Mouse (Mus musculus) forebrain, postnatal 0 days (tissue): ENCODE data around the gene Ctnnd2. TPM values are rescaled to one million over a fixed set of nuclear protein-coding genes. Genes with fewer than 3 reads are reported as not detected.

Source experiments
- ATAC-seq: fragments of 200-750 bp; cut with Nextera tagmentation; 2 replicates; pipeline ENCODE4 v1.8.0; 2017; ENCODE audit warnings: mild to moderate bottlenecking, moderate library complexity
- DNase-seq: peaks from one replicate; pipeline ENCODE4 v3.0.0-alpha.2; 2015
- H3K27ac ChIP-seq: fragments of 300-500 bp; sonication (generic); 2 replicates; pipeline ENCODE4 v1.5.1; 2014; ENCODE audit warnings: low read depth, mild to moderate bottlenecking, antibody characterized with exemption, low read length, moderate library complexity, mixed read lengths
- H3K27me3 ChIP-seq: fragments of 300-500 bp; sonication (generic); 2 replicates; pipeline ENCODE4 v1.6.1; 2014; ENCODE audit warnings: mild to moderate bottlenecking, low read length, mixed read lengths; ENCODE audit not compliant: insufficient read depth
- H3K36me3 ChIP-seq: fragments of 300-500 bp; sonication (generic); 2 replicates; pipeline ENCODE4 v1.6.1; 2014; ENCODE audit warnings: mild to moderate bottlenecking, moderate library complexity; ENCODE audit not compliant: insufficient read depth
- H3K4me1 ChIP-seq: fragments of 300-500 bp; sonication (generic); 2 replicates; pipeline ENCODE4 v1.6.1; 2014; ENCODE audit warnings: antibody characterized with exemption; ENCODE audit not compliant: insufficient read depth
- H3K4me2 ChIP-seq: fragments of 300-500 bp; sonication (generic); 2 replicates; pipeline ENCODE4 v1.6.1; 2014; ENCODE audit warnings: low read depth, mild to moderate bottlenecking, moderate library complexity
- H3K4me3 ChIP-seq: fragments of 300-500 bp; sonication (generic); 2 replicates; pipeline ENCODE4 v1.5.1; 2014; ENCODE audit warnings: low read depth, low read length, mixed read lengths
- H3K9ac ChIP-seq: fragments of 300-500 bp; sonication (generic); 2 replicates; pipeline ENCODE4 v1.6.1; 2014; ENCODE audit warnings: mild to moderate bottlenecking
- H3K9me3 ChIP-seq: fragments of 300-500 bp; sonication (generic); 2 replicates; pipeline ENCODE4 v1.6.1; 2016; ENCODE audit warnings: low read length
- CTCF ChIP-seq: sonication (generic); IDR thresholded peaks from 2 replicates; pipeline ENCODE4 v1.5.1; 2016; ENCODE audit warnings: antibody characterized with exemption, control low read depth, low read depth
- WGBS: fragments of 180-500 bp; shearing (Covaris S2); extraction: QIAGEN DNeasy Blood & Tissue Kit; methylation state at CpG from one replicate; pipeline ENCODE4 v1.1.7; 2014; 5-methylcytosine and 5-hydroxymethylcytosine counted together
- polyA plus RNA-seq: library from polyadenylated mRNA; unstranded; fragments of >200 nt; fragmentation: Nextera tagmentation; extraction: Ambion mirVana; gene quantifications from 2 replicates; pipeline ENCODE4 v1.2.1, GENCODE M21; 2015
- total RNA-seq: library from RNA; depleted of rRNA; stranded (reverse); fragments of >200 nt; gene quantifications from 2 replicates; pipeline ENCODE4 v1.2.3, GENCODE M21; 2014

Ctnnd2 gene
- total and polyA plus RNA-seq, 2 experiments from 2014 or later = 73.6 to 130 TPM

- no peak overlapping the region for H3K4me2 ChIP-seq
- no peak overlapping the region for H3K4me3 ChIP-seq
- H3K9me3 ChIP-seq = no peaks in the 10 kb centered on the region
- DNase-seq (no peak), ATAC-seq (0 out of 2 replicates have a peak, but pooled peaks have one; percentile 27)
- no peak overlapping the region for H3K27ac ChIP-seq
- no peaks in the 10 kb centered on the region for H3K27me3 ChIP-seq
- no peaks in the 10 kb centered on the region for H3K36me3 ChIP-seq
- 19% methylated on average over 9 of the region's 9 CpGs for WGBS
- no peak overlapping the region for H3K9ac ChIP-seq
- no peaks in the 10 kb centered on the region for H3K4me1 ChIP-seq
- TF ChIP-seq CTCF = no peak
These were observed 210.9 kb downstream of the Ctnnd2 start for GRCm38 (mm10) chr15:30383075-30383842.

DNA sequence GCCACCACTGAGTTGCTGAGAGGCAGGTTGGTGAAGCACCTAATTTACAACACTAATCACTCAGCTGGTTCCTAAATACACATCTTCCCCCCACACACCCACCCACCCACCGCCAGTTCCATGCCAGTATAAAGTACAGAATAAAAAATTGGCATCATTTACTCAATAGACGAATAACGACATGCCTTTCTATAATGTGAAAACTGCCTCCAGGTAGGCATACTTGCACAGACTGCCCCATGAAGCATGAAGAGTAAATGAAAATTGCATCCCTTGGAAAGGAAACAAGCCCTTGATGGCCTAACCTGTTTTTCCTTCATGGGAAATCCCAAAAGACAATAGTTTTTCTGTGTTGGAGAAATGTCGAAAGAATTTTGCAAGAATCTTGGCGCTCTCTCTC is 212.0 kb downstream of the Ctnnd2 start:
- Histone ChIP-seq H3K4me3 (no peak overlapping the region), H3K36me3 (no peaks in the 10 kb centered on the region), H3K9me3 (no peaks in the 10 kb centered on the region), H3K4me1 (no peaks in the 10 kb centered on the region), H3K27ac (no peak overlapping the region), H3K9ac (no peak overlapping the region), H3K27me3 (no peaks in the 10 kb centered on the region), H3K4me2 (no peak overlapping the region)
- no peak for ATAC-seq
- TF ChIP-seq CTCF = no peak
- no peak for DNase-seq
- 68% methylated on average over 5 of the region's 5 CpGs for WGBS

DNA sequence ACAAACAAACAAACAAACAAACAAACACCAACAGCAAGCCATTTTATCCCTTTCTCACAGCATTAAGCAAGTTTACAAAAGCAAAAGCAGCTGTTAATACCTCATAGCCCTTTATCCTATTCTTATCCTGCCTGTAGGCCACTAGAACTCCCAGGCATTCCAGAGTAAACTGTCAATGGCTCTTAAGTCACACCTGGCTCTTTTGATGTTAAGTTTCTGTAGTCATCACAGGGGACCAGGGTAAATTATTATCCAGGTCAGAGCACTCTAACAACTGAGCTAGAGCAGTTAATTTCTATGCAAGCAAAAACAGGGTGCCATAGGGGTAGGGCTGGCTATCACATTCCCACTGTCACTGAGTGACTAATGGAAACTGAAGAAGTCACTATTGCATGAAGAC is 214.1 kb downstream of the Ctnnd2 start:
- H3K36me3 ChIP-seq = no peaks in the 10 kb centered on the region
- H3K27me3 ChIP-seq = no peaks in the 10 kb centered on the region
- no peak for TF ChIP-seq CTCF
- H3K4me2 ChIP-seq = no peak overlapping the region
- H3K9me3 ChIP-seq = no peaks in the 10 kb centered on the region
- no peak for DNase-seq
- no peak for ATAC-seq
- no peak overlapping the region for H3K27ac ChIP-seq
- no peaks in the 10 kb centered on the region for H3K4me1 ChIP-seq
- no peak overlapping the region for H3K9ac ChIP-seq
- no peak overlapping the region for H3K4me3 ChIP-seq

DNA sequence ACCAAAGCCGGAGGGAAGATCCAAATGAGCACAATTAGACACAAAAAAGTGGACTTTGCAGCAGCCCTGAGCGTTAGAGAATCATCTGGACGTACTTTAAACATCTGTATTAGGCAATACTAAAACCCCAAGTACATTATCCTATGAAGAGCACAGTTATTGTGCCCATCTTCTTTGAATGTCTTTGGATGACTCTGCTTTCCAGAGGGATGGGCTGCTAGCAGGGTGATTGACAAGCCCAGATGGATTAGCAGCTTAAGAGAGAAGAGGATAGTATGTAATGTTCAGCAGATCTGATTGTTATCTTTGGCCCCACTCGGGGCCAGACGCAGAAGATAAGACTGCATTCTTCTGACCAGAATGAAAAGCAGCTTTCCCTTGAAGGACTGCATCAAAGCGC is 214.9 kb downstream of the Ctnnd2 start:
- DNase-seq (no peak), ATAC-seq (no peak)
- H3K4me1 ChIP-seq = no peaks in the 10 kb centered on the region
- no peak overlapping the region for H3K27ac ChIP-seq
- H3K9ac ChIP-seq = no peak overlapping the region
- 63% methylated on average over 6 of the region's 6 CpGs for WGBS
- no peak overlapping the region for H3K4me3 ChIP-seq
- H3K36me3 ChIP-seq = no peaks in the 10 kb centered on the region
- no peaks in the 10 kb centered on the region for H3K27me3 ChIP-seq
- H3K9me3 ChIP-seq = no peaks in the 10 kb centered on the region
- no peak for TF ChIP-seq CTCF
- no peak overlapping the region for H3K4me2 ChIP-seq

DNA sequence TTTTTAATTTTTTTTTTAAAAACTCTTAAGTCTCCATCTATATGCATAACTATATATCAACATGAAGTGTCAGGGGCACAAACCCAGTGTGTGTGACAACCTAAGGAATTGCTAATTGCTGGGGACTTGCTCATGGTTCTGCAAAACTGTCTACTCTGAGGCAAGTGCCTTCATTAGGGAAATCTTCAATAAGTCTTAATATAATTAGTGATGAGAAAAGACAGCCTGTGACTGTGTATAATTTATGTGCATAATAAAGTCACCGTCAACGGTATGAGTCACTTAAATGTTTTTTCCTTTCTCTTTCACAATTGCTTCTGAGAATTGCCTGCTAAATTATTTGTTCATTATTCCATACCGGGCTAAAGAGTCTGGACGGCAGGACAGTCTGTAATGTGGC is 228.7 kb downstream of the Ctnnd2 start:
- ATAC-seq (peak; percentile 69; the same call in 1 of the 2 replicates), DNase-seq (no peak)
- H3K4me1 ChIP-seq = no peaks in the 10 kb centered on the region; the same call in 1 of the 2 replicates
- no peak for TF ChIP-seq CTCF
- no peaks in the 10 kb centered on the region for H3K36me3 ChIP-seq
- no peaks in the 10 kb centered on the region for H3K27me3 ChIP-seq
- H3K4me2 ChIP-seq = no peak overlapping the region
- H3K27ac ChIP-seq = no peak overlapping the region
- 23% methylated on average over 4 of the region's 4 CpGs for WGBS
- no peak overlapping the region for H3K4me3 ChIP-seq
- no peaks in the 10 kb centered on the region for H3K9me3 ChIP-seq
- no peak overlapping the region for H3K9ac ChIP-seq

DNA sequence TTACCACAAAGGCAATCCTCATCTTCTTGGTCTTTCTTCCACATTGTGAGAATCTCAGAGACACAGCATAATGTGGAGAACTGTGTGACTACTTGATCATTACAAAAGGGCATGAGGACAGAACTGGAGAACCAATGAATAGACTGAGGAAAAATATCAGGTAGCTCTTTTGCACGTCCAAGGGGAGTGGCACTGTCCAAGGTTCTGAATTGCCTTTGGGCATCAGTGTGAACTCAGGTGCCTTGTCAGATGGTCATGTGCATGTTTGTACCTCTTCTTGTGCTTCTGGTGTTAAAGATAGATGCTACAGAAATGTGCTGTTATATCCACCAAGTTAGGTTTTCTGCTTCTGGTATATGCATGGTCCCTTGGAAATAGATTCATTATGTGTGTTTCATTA is 233.9 kb downstream of the Ctnnd2 start:
- Histone ChIP-seq H3K27me3 (no peaks in the 10 kb centered on the region), H3K4me3 (no peak overlapping the region), H3K9me3 (no peaks in the 10 kb centered on the region), H3K27ac (no peak overlapping the region), H3K9ac (no peak overlapping the region), H3K36me3 (no peaks in the 10 kb centered on the region), H3K4me2 (no peak overlapping the region), H3K4me1 (no peaks in the 10 kb centered on the region; the same call in 1 of the 2 replicates)
- 9% methylated on average over 1 of the region's 1 CpGs for WGBS
- DNase-seq = no peak
- no peak for TF ChIP-seq CTCF
- ATAC-seq = no peak

GRCm38 (mm10) chr15:30423146-30423545 is 250.8 kb downstream of the Ctnnd2 start:
- no peaks in the 10 kb centered on the region for H3K9me3 ChIP-seq
- no peak overlapping the region for H3K4me2 ChIP-seq
- no peak overlapping the region for H3K9ac ChIP-seq
- WGBS = 94% methylated on average over 5 of the region's 5 CpGs
- DNase-seq (no peak), ATAC-seq (no peak)
- no peaks in the 10 kb centered on the region for H3K4me1 ChIP-seq
- no peak overlapping the region for H3K27ac ChIP-seq
- no peaks in the 10 kb centered on the region for H3K27me3 ChIP-seq
- no peak overlapping the region for H3K4me3 ChIP-seq
- TF ChIP-seq CTCF = no peak
- no peaks in the 10 kb centered on the region for H3K36me3 ChIP-seq
